Mouse (Mus musculus) E14TG2a.4 (cell line): Measurements from ENCODE around the gene Gm136.

ENCODE experiments used
- CTCF ChIP-seq: conservative IDR thresholded peaks from 2 replicates; pipeline ENCODE4 v1.5.1; 2014; ENCODE audit warnings: low read length
- POU5F1 ChIP-seq: IDR thresholded peaks from 2 replicates; pipeline ENCODE4 v1.6.1; 2014; ENCODE audit warnings: low read length, borderline replicate concordance

- no peak for TF ChIP-seq POU5F1
- no peak for TF ChIP-seq CTCF
These were observed 29.6 kb upstream of the Gm136 start for GRCm38 (mm10) chr4:34785646-34786045.
